Mouse (Mus musculus): ENCODE measurements around the gene Asxl2. TPM values are rescaled to one million over a fixed set of nuclear protein-coding genes. Genes with fewer than 3 reads are reported as not detected.

Gene Asxl2
- 7.7 and 10.9 TPM in 2 replicates for polyA plus RNA-seq (2012; rRNA removed; ENCODE audit: low replicate concordance)

DNA sequence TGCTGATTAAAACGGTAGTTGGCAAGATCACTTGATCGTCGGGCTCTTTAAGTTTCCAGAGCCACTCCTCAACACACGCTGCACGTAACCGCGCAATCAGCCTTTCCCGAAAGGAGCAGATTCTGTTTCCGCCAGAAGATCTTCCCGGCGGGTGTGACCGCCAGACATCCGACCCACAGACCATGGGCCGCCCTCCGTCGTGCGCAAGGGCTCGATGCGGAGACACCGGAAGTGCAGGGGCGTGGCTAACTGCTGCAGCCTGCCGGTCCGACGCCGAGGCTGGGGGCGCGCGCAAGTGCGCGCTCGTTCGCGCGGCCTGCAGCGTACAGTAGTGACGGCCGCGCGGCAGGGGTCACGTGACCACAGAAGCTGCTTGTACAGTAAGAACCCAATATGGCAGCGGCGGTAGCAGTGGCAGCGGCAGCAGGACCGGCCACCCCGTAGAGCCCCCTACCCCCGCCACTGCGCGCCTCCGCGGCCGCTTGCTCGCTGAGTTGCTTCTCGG lies at the start of gene Asxl2:
Gene Asxl2, plus strand, starts transcription at position 328 of the 505 bp plus-strand sequence.

Other genes starting within 250 kb of the Asxl2 start
- gene Rab10, start 116.9 kb upstream of the Asxl2 start, polyA plus RNA-seq (2012; rRNA removed; ENCODE audit: low replicate concordance): 39.5 and 43.5 TPM in 2 replicates
- gene Kif3c, start 61.7 kb upstream of the Asxl2 start, polyA plus RNA-seq (2012; rRNA removed; ENCODE audit: low replicate concordance): 6.9 and 16.7 TPM in 2 replicates
- gene Dtnb, start 145.5 kb downstream of the Asxl2 start, polyA plus RNA-seq (2012; rRNA removed; ENCODE audit: low replicate concordance): 28.1 and 29.7 TPM in 2 replicates